Mouse (Mus musculus) CH12.LX (cell line): ENCODE results near the gene Gramd1b. TPM values are rescaled to one million over a fixed set of nuclear protein-coding genes. Genes with fewer than 3 reads are reported as not detected.
A peak's percentile ranks its signal among the peaks of the same experiment; 100 is the strongest.

Experiments used
- DNase-seq: peaks from one replicate; pipeline ENCODE4 v3.0.0-alpha.2; 2013; ENCODE audit errors: extremely low read depth
- H3K27ac ChIP-seq: 2 replicates; pipeline ENCODE4 v1.5.1; 2012; ENCODE audit warnings: low read depth, mild to moderate bottlenecking, control low read depth, moderate library complexity; ENCODE audit not compliant: insufficient read depth
- H3K27me3 ChIP-seq: replicated peaks from 2 replicates; pipeline ENCODE3; 2012; ENCODE audit warnings: inconsistent platforms
- H3K36me3 ChIP-seq, 2 experiments: replicated peaks in 1 of 2; 2 replicates each; pipeline versions ENCODE3 to v1.6.1; 2012; ENCODE audit warnings: inconsistent platforms in 1 of 2, low read length in 1 of 2, mild to moderate bottlenecking in 1 of 2, mixed read lengths in 1 of 2, moderate library complexity in 1 of 2; ENCODE audit not compliant: control insufficient read depth in 1 of 2, insufficient read depth in 1 of 2
- H3K4me1 ChIP-seq, 2 experiments: 2 replicates each; pipeline ENCODE4 v1.6.1; 2012; ENCODE audit warnings: inconsistent platforms in 1 of 2, moderate library complexity in 1 of 2; ENCODE audit not compliant: insufficient read depth in 2 of 2, control insufficient read depth in 1 of 2
- H3K4me2 ChIP-seq: 2 replicates; pipeline ENCODE4 v1.6.1; 2012; ENCODE audit warnings: low read depth, mild to moderate bottlenecking, control low read depth; ENCODE audit not compliant: poor library complexity, insufficient read depth, severe bottlenecking
- H3K4me3 ChIP-seq, 3 experiments: fragments of 150-350 bp in 1 of 3; sonication (generic) in 1 of 3; replicated peaks in 1 of 3; 2 replicates each; pipeline versions ENCODE3 to v1.5.1; 2011 to 2012; ENCODE audit warnings: low read depth in 2 of 3, low read length in 2 of 3, mild to moderate bottlenecking in 2 of 3, moderate library complexity in 2 of 3, control low read depth in 1 of 3, improper control_type of control experiment in 1 of 3, inconsistent platforms in 1 of 3, mixed read lengths in 1 of 3; ENCODE audit not compliant: poor library complexity in 1 of 3
- H3K79me2 ChIP-seq: replicated peaks from 2 replicates; pipeline ENCODE4 v1.6.1; 2012; ENCODE audit warnings: mild to moderate bottlenecking, moderate library complexity; ENCODE audit not compliant: control insufficient read depth, poor library complexity, insufficient read depth, severe bottlenecking; ENCODE audit errors: extremely low read depth
- H3K9ac ChIP-seq: 2 replicates; pipeline ENCODE4 v1.6.1; 2012; ENCODE audit warnings: low read depth, mild to moderate bottlenecking, control low read depth, moderate library complexity; ENCODE audit not compliant: insufficient read depth
- H3K9me3 ChIP-seq: replicated peaks from 2 replicates; pipeline ENCODE3; 2012; ENCODE audit warnings: low read length, inconsistent platforms, mixed read lengths
- CHD2 ChIP-seq: IDR thresholded peaks from 2 replicates; pipeline ENCODE4 v1.6.1; 2011; ENCODE audit warnings: low read length, improper control_type of control experiment
- CTCF ChIP-seq, 2 experiments: IDR thresholded peaks in 1 of 2; conservative IDR thresholded peaks in 1 of 2; 2 replicates each; pipeline ENCODE4 v1.5.1; 2011 to 2012; ENCODE audit warnings: low read depth in 2 of 2, low read length in 2 of 2, improper control_type of control experiment in 1 of 2, inconsistent platforms in 1 of 2, mild to moderate bottlenecking in 1 of 2, moderate library complexity in 1 of 2
- E2F4 ChIP-seq: IDR thresholded peaks from 2 replicates; pipeline ENCODE4 v1.6.1; 2011; ENCODE audit warnings: low read depth, low read length, improper control_type of control experiment; ENCODE audit not compliant: insufficient replicate concordance
- ELF1 ChIP-seq: IDR thresholded peaks from 2 replicates; pipeline ENCODE4 v1.6.1; 2014; ENCODE audit warnings: low read depth, mild to moderate bottlenecking, inconsistent platforms, low read length, improper control_type of control experiment
- ETS1 ChIP-seq: conservative IDR thresholded peaks from 2 replicates; pipeline ENCODE4 v1.6.1; 2012; ENCODE audit warnings: low read depth, mild to moderate bottlenecking, inconsistent platforms, low read length, improper control_type of control experiment, moderate library complexity
- GABPA ChIP-seq: IDR thresholded peaks from 2 replicates; pipeline ENCODE4 v1.6.1; 2012; ENCODE audit warnings: low read depth, low read length, improper control_type of control experiment, inconsistent platforms; ENCODE audit not compliant: insufficient replicate concordance
- HCFC1 ChIP-seq: IDR thresholded peaks from 2 replicates; pipeline ENCODE4 v1.6.1; 2012; ENCODE audit warnings: low read depth, mild to moderate bottlenecking, inconsistent platforms, low read length, improper control_type of control experiment
- JUND ChIP-seq: conservative IDR thresholded peaks from 2 replicates; pipeline ENCODE4 v1.6.1; 2011; ENCODE audit warnings: low read depth, low read length, improper control_type of control experiment
- MAX ChIP-seq: IDR thresholded peaks from 2 replicates; pipeline ENCODE4 v1.6.1; 2011; ENCODE audit warnings: low read length, improper control_type of control experiment
- MXI1 ChIP-seq: IDR thresholded peaks from 2 replicates; pipeline ENCODE4 v1.6.1; 2011; ENCODE audit warnings: mild to moderate bottlenecking, low read depth, low read length, improper control_type of control experiment
- MYC ChIP-seq: IDR thresholded peaks from 2 replicates; pipeline ENCODE4 v1.6.1; 2011; ENCODE audit warnings: low read depth, mild to moderate bottlenecking, improper control_type of control experiment, low read length
- NELFE ChIP-seq: IDR thresholded peaks from 2 replicates; pipeline ENCODE4 v1.6.1; 2011; ENCODE audit warnings: low read depth, low read length, improper control_type of control experiment
- NRF1 ChIP-seq: IDR thresholded peaks from 2 replicates; pipeline ENCODE4 v1.6.1; 2014; ENCODE audit warnings: low read depth, mild to moderate bottlenecking, inconsistent platforms, low read length, improper control_type of control experiment, moderate library complexity
- PAX5 ChIP-seq: IDR thresholded peaks from 2 replicates; pipeline ENCODE4 v1.6.1; 2012; ENCODE audit warnings: low read length, inconsistent platforms, mixed read lengths
- POLR2A ChIP-seq: IDR thresholded peaks from 2 replicates; pipeline ENCODE4 v1.6.1; 2011; ENCODE audit warnings: low read depth, mild to moderate bottlenecking, improper control_type of control experiment, low read length
- POLR2AphosphoS2 ChIP-seq: IDR thresholded peaks from 2 replicates; pipeline ENCODE4 v1.6.1; 2011; ENCODE audit warnings: low read depth, low read length, improper control_type of control experiment
- RAD21 ChIP-seq: IDR thresholded peaks from 2 replicates; pipeline ENCODE4 v1.6.1; 2011; ENCODE audit warnings: low read depth, mild to moderate bottlenecking, low read length, improper control_type of control experiment, moderate library complexity
- RCOR1 ChIP-seq: conservative IDR thresholded peaks from 2 replicates; pipeline ENCODE4 v1.6.1; 2012; ENCODE audit warnings: low read depth, mild to moderate bottlenecking, inconsistent platforms, low read length, improper control_type of control experiment
- SIN3A ChIP-seq: IDR thresholded peaks from 2 replicates; pipeline ENCODE4 v1.6.1; 2012; ENCODE audit warnings: low read length, improper control_type of control experiment, inconsistent platforms
- SMC3 ChIP-seq: IDR thresholded peaks from 2 replicates; pipeline ENCODE4 v1.6.1; 2011; ENCODE audit warnings: low read depth, low read length, improper control_type of control experiment
- TBP ChIP-seq: conservative IDR thresholded peaks from 2 replicates; pipeline ENCODE4 v1.6.1; 2011; ENCODE audit warnings: low read depth, low read length, improper control_type of control experiment
- UBTF ChIP-seq: IDR thresholded peaks from 2 replicates; pipeline ENCODE4 v1.6.1; 2012; ENCODE audit warnings: low read depth, mild to moderate bottlenecking, inconsistent platforms, low read length, improper control_type of control experiment, moderate library complexity
- USF1 ChIP-seq: IDR thresholded peaks from 2 replicates; pipeline ENCODE4 v1.6.1; 2014; ENCODE audit warnings: low read depth, mild to moderate bottlenecking, inconsistent platforms, low read length, improper control_type of control experiment
- ZMIZ1 ChIP-seq: IDR thresholded peaks from 2 replicates; pipeline ENCODE4 v1.6.1; 2012; ENCODE audit warnings: low read depth, mild to moderate bottlenecking, inconsistent platforms, low read length, improper control_type of control experiment
- ZNF384 ChIP-seq: IDR thresholded peaks from 2 replicates; pipeline ENCODE4 v1.6.1; 2012; ENCODE audit warnings: low read depth, low read length, improper control_type of control experiment, inconsistent platforms
- dilution Hi-C: fragments of 300-500 bp; cut with MboI; formaldehyde crosslinking; loops from 2 replicates; pipeline ENCODE4 v1.14.3; 2020; ENCODE audit warnings: low sequenced_read_pairs; ENCODE audit not compliant: extremely low pct_unique_long_range_greater_than_20kb, extremely low pct_ligation_motif_present
- in situ Hi-C: fragments of 300-500 bp; cut with MboI; formaldehyde crosslinking; loops from 3 replicates; pipeline ENCODE4 v1.14.3; 2019; ENCODE audit warnings: low sequenced_read_pairs, low pct_ligation_motif_present, low pct_unique_long_range_greater_than_20kb, mixed read lengths
- polyA plus RNA-seq: library from polyadenylated mRNA; unstranded; fragments of >175 nt; gene quantifications from 2 replicates; pipeline ENCODE4 v1.2.1, GENCODE M21; 2012; ENCODE audit warnings: low read depth; ENCODE audit not compliant: insufficient read length
- total RNA-seq, 2 experiments: library from RNA; depleted of rRNA; stranded (reverse); fragments of 300-350 nt in 1 of 2; fragments of >200 nt in 1 of 2; gene quantifications; 2 replicates each; pipeline ENCODE4 v1.2.3; 2012 to 2014

Gene Gramd1b
- total and polyA plus RNA-seq, 3 experiments: 13.3 to 40.8 (median 16.7) TPM

- peak; percentile 56 for TF ChIP-seq NELFE
Observed at GRCm38 (mm10) chr9:40414904-40415766, 116.0 kb downstream of the Gramd1b start (continued).

GRCm38 (mm10) chr9:40414498-40414903 lies 116.7 kb downstream of the Gramd1b start:
- Histone ChIP-seq H3K9ac (peak overlapping the region; percentile 72), H3K9me3 (peaks cover 5% of the 10 kb centered on the region), H3K27ac (no peak overlapping the region), H3K4me2 (peak overlapping the region; percentile 56), H3K4me3 (peak overlapping the region; percentile 65 to 94 (median 68)), H3K36me3 (peaks cover 0 to 75% of the 10 kb centered on the region in 2 experiments), H3K27me3 (no peaks in the 10 kb centered on the region), H3K79me2 (no peaks in the 10 kb centered on the region; the same call in 1 of the 2 replicates), H3K4me1 (peaks cover 0 to 19% of the 10 kb centered on the region in 2 experiments; a peak in 2 of 4 replicates)
- in situ Hi-C loops (loop anchor here (5.0 to 25.0 kb wide), 2 partner anchors 173 to 348 kb away; no protein-coding TSS in a partner anchor), dilution Hi-C loops (no loop called here)
- peak; percentile 79 for DNase-seq
- TF ChIP-seq NRF1: no peak
- 0 out of 2 replicates have a peak, but pooled peaks have one; percentile 6 for TF ChIP-seq MYC
- TF ChIP-seq SIN3A: 0 out of 2 replicates have a peak, but pooled peaks have one; percentile 81
- no peak for TF ChIP-seq CTCF (conservative IDR thresholded peaks at IDR 0.05 in 1 of 2, IDR thresholded peaks at IDR 0.05 in 1 of 2; ENCODE audit: low read depth in 2 of 2, low read length in 2 of 2)
- no peak for TF ChIP-seq USF1
- no peak for TF ChIP-seq GABPA
- peak; percentile 63 for TF ChIP-seq ZMIZ1
- TF ChIP-seq RCOR1: no peak
- no peak for TF ChIP-seq JUND
- TF ChIP-seq SMC3: no peak
- 0 out of 2 replicates have a peak, but pooled peaks have one; percentile 14 for TF ChIP-seq TBP
- TF ChIP-seq RAD21: no peak
- TF ChIP-seq E2F4: no peak
- TF ChIP-seq POLR2A: peak; percentile 82
- TF ChIP-seq MAX: no peak; the same call in 1 of the 2 replicates
- TF ChIP-seq ELF1: peak; percentile 89
- TF ChIP-seq ZNF384: no peak
- TF ChIP-seq CHD2: no peak
- TF ChIP-seq NELFE: peak; percentile 60
- TF ChIP-seq PAX5: no peak
- TF ChIP-seq UBTF: no peak
- TF ChIP-seq POLR2AphosphoS2: no peak
- peak; percentile 29; the same call in 1 of the 2 replicates for TF ChIP-seq MXI1
- TF ChIP-seq ETS1: no peak
- peak; percentile 67 for TF ChIP-seq HCFC1
